Mouse (Mus musculus): Measurements from ENCODE around the gene Cib1. TPM values are rescaled to one million over a fixed set of nuclear protein-coding genes. Genes with fewer than 3 reads are reported as not detected.
A peak's percentile ranks its signal among the peaks of the same experiment; 100 is the strongest.

Gene Cib1
- polyA plus RNA-seq, 1 experiment from 2014 or later: 189 TPM

GRCm38 (mm10) chr7:80208026-80208642 lies 24.5 kb downstream of the Cib1 start:
- Histone ChIP-seq H3K4me2 (replicated peaks; ENCODE audit: low read depth) (peak overlapping the region; percentile 29), H3K9me3 (ENCODE audit: control insufficient read depth, low read length) (no peaks in the 10 kb centered on the region), H3K9ac (ENCODE audit: low read length) (peak overlapping the region; percentile 14; the same call in 1 of the 2 replicates), H3K27ac (replicated peaks) (peak overlapping the region; percentile 97), H3K36me3 (ENCODE audit: control insufficient read depth, insufficient read depth, low read length) (peaks cover under 1% of the 10 kb centered on the region; the same call in 1 of the 2 replicates), H3K27me3 (ENCODE audit: control insufficient read depth, insufficient read depth, low read length) (no peaks in the 10 kb centered on the region), H3K4me3 (ENCODE audit: low read depth, low read length) (no peak overlapping the region), H3K4me1 (replicated peaks; ENCODE audit: control insufficient read depth, insufficient read depth) (peaks cover 13% of the 10 kb centered on the region; the same call in 1 of the 2 replicates)
- TF ChIP-seq CTCF (IDR thresholded peaks at IDR 0.05; ENCODE audit: low read depth): no peak
- no peak for TF ChIP-seq EP300 (optimal IDR thresholded peaks at IDR 0.05)
- WGBS: 50% methylated on average over 18 of the region's 18 CpGs
- ATAC-seq (ENCODE audit: low FRiP score, low TSS enrichment) (peak; percentile 73), DNase-seq (ENCODE audit: low spot score) (peak; percentile 81)

DNA sequence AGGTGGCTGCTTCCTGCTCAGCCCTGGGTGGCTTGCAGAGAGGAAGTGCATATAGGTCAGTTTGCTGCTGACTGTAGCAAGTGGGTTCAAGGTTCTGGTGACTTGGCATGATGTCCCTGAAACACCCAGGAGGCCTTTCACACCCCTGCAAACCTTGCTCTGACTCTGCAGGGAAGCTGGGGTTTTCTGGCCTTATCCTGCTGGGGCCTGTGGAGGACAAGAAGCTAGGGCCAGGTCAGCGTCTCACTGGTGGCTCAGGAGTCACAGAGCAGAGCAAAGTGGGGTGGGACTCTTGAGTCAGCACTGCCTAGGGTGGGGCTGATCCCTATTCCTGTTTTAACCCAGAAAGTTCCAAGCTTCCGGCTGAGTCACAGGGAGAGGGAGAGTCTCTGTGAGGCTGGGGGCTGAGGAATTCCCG lies 25.3 kb downstream of the Cib1 start:
- Histone ChIP-seq H3K9me3 (ENCODE audit: control insufficient read depth, low read length) (no peaks in the 10 kb centered on the region), H3K4me3 (ENCODE audit: low read depth, low read length) (no peak overlapping the region), H3K4me1 (replicated peaks; ENCODE audit: control insufficient read depth, insufficient read depth) (peaks cover 13% of the 10 kb centered on the region; the same call in 1 of the 2 replicates), H3K9ac (ENCODE audit: low read length) (peak overlapping the region; percentile 48), H3K36me3 (ENCODE audit: control insufficient read depth, insufficient read depth, low read length) (no peaks in the 10 kb centered on the region), H3K4me2 (replicated peaks; ENCODE audit: low read depth) (no peak overlapping the region; the same call in 1 of the 2 replicates), H3K27ac (replicated peaks) (peak overlapping the region; percentile 97), H3K27me3 (ENCODE audit: control insufficient read depth, insufficient read depth, low read length) (no peaks in the 10 kb centered on the region)
- TF ChIP-seq EP300 (optimal IDR thresholded peaks at IDR 0.05) (no peak), CTCF (IDR thresholded peaks at IDR 0.05; ENCODE audit: low read depth) (no peak)
- DNase-seq (ENCODE audit: low spot score) (peak; percentile 77), ATAC-seq (ENCODE audit: low FRiP score, low TSS enrichment) (peak; percentile 85)
- 37% methylated on average over 3 of the region's 3 CpGs for WGBS

- ATAC-seq (ENCODE audit: low FRiP score, low TSS enrichment): 0 out of 2 replicates have a peak, but pooled peaks have one; percentile 10
- peak; percentile 30 for DNase-seq (ENCODE audit: low spot score)
- H3K27ac ChIP-seq (replicated peaks): peak overlapping the region; percentile 97
- H3K4me2 ChIP-seq (replicated peaks; ENCODE audit: low read depth): 0 out of 2 replicates have a peak overlapping the region, but pooled peaks have one; percentile 1
- WGBS: 80% methylated on average over 12 of the region's 12 CpGs
- H3K9ac ChIP-seq (ENCODE audit: low read length): no peak overlapping the region
- no peaks in the 10 kb centered on the region for H3K36me3 ChIP-seq (ENCODE audit: control insufficient read depth, insufficient read depth, low read length)
- no peak overlapping the region for H3K4me3 ChIP-seq (ENCODE audit: low read depth, low read length)
- H3K9me3 ChIP-seq (ENCODE audit: control insufficient read depth, low read length): no peaks in the 10 kb centered on the region
- H3K27me3 ChIP-seq (ENCODE audit: control insufficient read depth, insufficient read depth, low read length): no peaks in the 10 kb centered on the region
- TF ChIP-seq EP300 (optimal IDR thresholded peaks at IDR 0.05) (no peak), CTCF (IDR thresholded peaks at IDR 0.05; ENCODE audit: low read depth) (no peak)
- H3K4me1 ChIP-seq (replicated peaks; ENCODE audit: control insufficient read depth, insufficient read depth): peaks cover 15% of the 10 kb centered on the region; the same call in 1 of the 2 replicates
Observed at GRCm38 (mm10) chr7:80205705-80206589, 26.7 kb downstream of the Cib1 start.

GRCm38 (mm10) chr7:80204961-80205360 lies 27.7 kb downstream of the Cib1 start:
- no peaks in the 10 kb centered on the region for H3K36me3 ChIP-seq (ENCODE audit: control insufficient read depth, insufficient read depth, low read length)
- H3K27ac ChIP-seq (replicated peaks): peak overlapping the region; percentile 97
- peaks cover 15% of the 10 kb centered on the region; the same call in 1 of the 2 replicates for H3K4me1 ChIP-seq (replicated peaks; ENCODE audit: control insufficient read depth, insufficient read depth)
- H3K9ac ChIP-seq (ENCODE audit: low read length): no peak overlapping the region
- H3K4me3 ChIP-seq (ENCODE audit: low read depth, low read length): no peak overlapping the region
- no peaks in the 10 kb centered on the region for H3K9me3 ChIP-seq (ENCODE audit: control insufficient read depth, low read length)
- no peaks in the 10 kb centered on the region for H3K27me3 ChIP-seq (ENCODE audit: control insufficient read depth, insufficient read depth, low read length)
- DNase-seq (ENCODE audit: low spot score) (no peak), ATAC-seq (ENCODE audit: low FRiP score, low TSS enrichment) (no peak)
- no peak overlapping the region for H3K4me2 ChIP-seq (replicated peaks; ENCODE audit: low read depth)
- no peak for TF ChIP-seq EP300 (optimal IDR thresholded peaks at IDR 0.05)
- no peak for TF ChIP-seq CTCF (IDR thresholded peaks at IDR 0.05; ENCODE audit: low read depth)
- 63% methylated on average over 7 of the region's 7 CpGs for WGBS

GRCm38 (mm10) chr7:80204362-80204761 lies 28.3 kb downstream of the Cib1 start:
- H3K4me2 ChIP-seq (replicated peaks; ENCODE audit: low read depth): no peak overlapping the region
- 0 out of 2 replicates have a peak overlapping the region, but pooled peaks have one; percentile 18 for H3K27ac ChIP-seq (replicated peaks)
- 72% methylated on average over 4 of the region's 4 CpGs for WGBS
- H3K36me3 ChIP-seq (ENCODE audit: control insufficient read depth, insufficient read depth, low read length): no peaks in the 10 kb centered on the region
- H3K4me3 ChIP-seq (ENCODE audit: low read depth, low read length): no peak overlapping the region
- no peaks in the 10 kb centered on the region for H3K27me3 ChIP-seq (ENCODE audit: control insufficient read depth, insufficient read depth, low read length)
- ATAC-seq (ENCODE audit: low FRiP score, low TSS enrichment) (no peak), DNase-seq (ENCODE audit: low spot score) (no peak)
- TF ChIP-seq CTCF (IDR thresholded peaks at IDR 0.05; ENCODE audit: low read depth) (no peak), EP300 (optimal IDR thresholded peaks at IDR 0.05) (no peak)
- peaks cover 16% of the 10 kb centered on the region; the same call in 1 of the 2 replicates for H3K4me1 ChIP-seq (replicated peaks; ENCODE audit: control insufficient read depth, insufficient read depth)
- no peaks in the 10 kb centered on the region for H3K9me3 ChIP-seq (ENCODE audit: control insufficient read depth, low read length)
- H3K9ac ChIP-seq (ENCODE audit: low read length): no peak overlapping the region
